Mouse (Mus musculus) cerebellum, postnatal 10 days (tissue): ENCODE measurements at regions not wholly inside any gene's neighbourhood (a gene's known extent, or its start where the extent isn't known, plus 50 kb on each side); places are given as distances from the start of the nearest gene placed in this dataset.

Source experiments
- DNase-seq, 2 experiments: peaks; one replicate each; pipeline ENCODE4 v3.0.0; 2021; ENCODE audit warnings: mixed read lengths in 2 of 2

DNA sequence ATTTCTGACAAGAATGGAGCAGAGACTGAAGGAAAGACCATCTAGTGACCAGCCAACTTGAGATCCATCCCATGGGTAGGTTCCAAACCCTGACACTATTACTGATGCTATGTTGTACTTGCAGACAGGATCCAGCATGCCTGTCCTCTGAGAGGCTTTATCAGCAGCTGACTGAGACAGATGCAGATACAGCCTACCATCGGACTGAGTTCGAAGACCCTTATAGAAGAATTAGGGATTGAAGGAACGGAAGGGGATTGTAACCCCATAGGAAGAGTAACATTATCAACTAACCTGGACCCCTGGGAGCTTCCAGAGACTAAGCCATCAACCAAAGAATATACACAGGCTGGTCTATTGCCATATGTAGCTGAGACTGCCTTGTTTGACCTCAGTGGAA is 183.1 kb upstream of the Adcy2 start:
- DNase-seq = no peak

DNA sequence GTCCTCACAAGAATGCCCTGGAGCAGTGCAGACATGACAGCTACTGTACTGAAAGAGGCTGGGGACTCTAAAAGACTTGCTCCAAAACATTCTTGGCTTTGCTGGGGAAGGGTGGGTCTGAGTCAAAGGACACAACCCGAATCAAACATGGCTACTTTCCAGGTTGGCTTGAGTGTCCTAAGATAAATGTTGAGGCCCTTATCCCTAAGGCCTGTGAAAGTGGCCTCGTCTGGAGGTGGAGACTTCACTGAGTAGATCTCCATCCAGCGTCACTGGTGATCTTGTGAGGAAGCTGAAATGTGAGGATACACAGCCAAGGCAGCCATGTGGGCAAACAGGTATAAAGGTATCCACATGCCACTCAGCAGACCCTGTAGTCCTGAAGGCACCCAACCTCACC is 191.3 kb upstream of the Adcy2 start:
- DNase-seq = no peak

- no peak for DNase-seq
These were observed 197.1 kb upstream of the Adcy2 start for GRCm38 (mm10) chr13:69196464-69196871.

GRCm38 (mm10) chr13:69207741-69208568 is 208.6 kb upstream of the Adcy2 start:
- DNase-seq = no peak

GRCm38 (mm10) chr13:69208569-69208881 is 209.2 kb upstream of the Adcy2 start:
- DNase-seq = no peak

- DNase-seq = no peak
These were observed 217.2 kb upstream of the Adcy2 start for GRCm38 (mm10) chr13:69216579-69216978.

GRCm38 (mm10) chr13:69220425-69220824 is 221.1 kb upstream of the Adcy2 start:
- DNase-seq = no peak

GRCm38 (mm10) chr13:69226538-69226937 is 227.2 kb upstream of the Adcy2 start:
- no peak for DNase-seq

- no peak for DNase-seq
These were observed 231.1 kb upstream of the Adcy2 start for GRCm38 (mm10) chr13:69230361-69230943.

- DNase-seq = no peak
These were observed 237.0 kb upstream of the Adcy2 start for GRCm38 (mm10) chr13:69236386-69236785.

GRCm38 (mm10) chr13:69237918-69238317 is 238.6 kb upstream of the Adcy2 start:
- no peak for DNase-seq

GRCm38 (mm10) chr13:69239261-69239915 is 240.0 kb upstream of the Adcy2 start:
- DNase-seq = no peak

DNA sequence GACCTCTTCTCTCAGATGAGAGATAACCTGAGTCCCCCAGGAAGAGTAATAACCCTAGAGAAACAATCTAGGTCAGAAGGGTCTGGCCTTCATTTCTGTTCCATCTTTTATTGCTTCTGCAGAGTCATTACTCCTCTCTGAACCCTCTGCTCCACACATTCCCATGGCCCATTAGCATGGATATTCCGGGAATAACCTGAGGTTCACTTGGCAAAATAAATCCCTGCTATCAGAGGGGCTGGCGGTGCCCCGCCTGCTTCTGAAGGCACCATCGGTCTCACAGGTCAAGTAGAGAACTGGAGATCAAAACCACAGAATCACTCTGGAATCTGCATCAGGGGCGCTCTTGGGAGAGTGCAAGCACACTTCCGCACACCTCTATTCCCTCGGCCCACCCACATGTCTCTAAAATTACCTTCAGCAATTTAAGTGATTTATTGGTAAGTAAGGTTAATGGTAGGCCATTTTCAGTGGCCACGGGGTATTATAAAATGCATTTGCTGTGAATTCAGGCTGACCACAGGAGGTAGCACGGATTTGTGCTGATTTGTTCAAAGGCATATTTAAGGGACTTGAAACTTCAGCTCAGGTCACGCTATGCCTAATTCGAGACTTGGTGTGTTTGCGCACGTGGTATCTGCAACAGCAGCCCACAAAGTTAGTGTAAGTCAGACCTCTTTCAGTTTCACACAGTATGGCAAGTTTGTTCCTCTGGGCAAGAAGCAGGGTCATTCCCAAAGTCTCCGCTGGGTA is 243.4 kb upstream of the Adcy2 start:
- no peak for DNase-seq

DNA sequence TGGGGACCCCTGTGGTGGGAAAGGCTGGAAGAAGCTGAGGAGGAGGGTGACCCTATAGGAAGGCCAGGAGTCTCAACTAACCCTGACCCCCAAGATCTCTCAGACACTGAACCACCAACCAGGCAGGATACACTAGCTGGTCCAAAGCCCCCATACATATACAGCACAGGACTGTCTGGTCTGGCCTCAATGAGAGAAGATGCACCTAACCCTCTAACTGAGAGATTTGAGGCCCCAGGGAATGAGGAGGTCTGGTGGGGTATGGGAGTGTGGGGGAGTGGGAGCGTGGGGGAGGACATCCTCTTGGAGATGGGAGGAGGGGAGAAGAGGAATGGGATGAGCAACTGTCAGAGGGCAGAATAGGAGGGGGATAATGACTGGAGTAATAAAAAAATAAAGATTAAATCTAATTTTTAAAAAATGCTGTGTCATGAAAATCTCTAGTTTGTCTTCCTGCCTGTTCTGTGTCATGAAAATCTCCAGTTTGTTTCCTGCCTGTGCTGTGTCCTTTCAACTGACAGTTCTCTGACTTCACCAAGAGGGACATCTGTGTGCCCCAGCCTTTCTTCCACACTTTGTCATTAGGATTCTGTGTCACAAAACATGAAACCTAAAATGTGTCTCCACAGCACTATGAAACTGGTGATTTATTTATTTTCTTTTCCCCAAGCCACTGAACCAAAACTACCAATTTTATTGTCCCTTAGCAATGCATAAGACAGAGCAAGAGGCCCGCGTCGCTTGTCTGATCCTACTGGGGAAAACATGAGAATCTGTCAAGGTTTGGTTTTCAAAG is 251.2 kb upstream of the Adcy2 start:
- no peak for DNase-seq

DNA sequence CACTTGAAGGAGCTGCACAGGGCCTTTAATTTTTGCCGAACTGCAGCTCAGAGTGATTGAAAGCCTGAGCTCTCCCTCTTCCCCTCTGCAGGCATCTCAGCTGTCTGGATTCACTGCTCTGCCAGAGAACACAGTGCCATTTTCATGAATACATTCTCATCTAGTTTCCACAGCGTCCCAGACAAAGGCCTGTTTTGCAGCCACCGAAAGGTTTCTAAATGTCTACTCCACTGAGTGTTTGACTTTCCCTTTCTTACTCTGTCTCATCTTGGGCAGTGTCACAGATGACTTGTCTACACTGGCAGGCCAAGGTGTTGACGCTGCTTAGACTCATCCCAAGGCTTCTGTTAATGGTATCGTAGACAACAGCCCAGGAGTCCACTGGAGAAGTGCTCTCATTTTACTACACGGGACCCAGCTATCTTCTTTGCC is 251.8 kb upstream of the Adcy2 start:
- DNase-seq = no peak

DNA sequence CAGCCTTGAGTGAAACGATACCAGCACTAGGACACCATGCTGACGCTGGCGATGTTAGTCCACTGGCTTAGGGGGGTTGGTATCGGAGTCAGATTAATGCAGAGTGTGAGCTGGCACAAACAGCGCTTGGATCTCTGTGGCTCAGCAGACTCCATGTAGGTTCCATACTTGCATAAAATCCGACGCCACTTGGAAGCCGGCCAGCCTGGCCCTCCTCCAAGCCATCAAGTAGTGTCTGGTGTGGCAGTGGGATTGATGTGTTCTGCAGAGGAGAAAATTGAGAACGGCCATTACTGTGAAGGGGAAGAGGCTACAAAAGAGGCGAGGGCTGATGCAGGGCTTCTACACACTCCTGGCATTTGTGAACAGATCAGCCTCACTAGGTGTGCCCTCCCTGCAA is 253.0 kb upstream of the Adcy2 start:
- DNase-seq = peak; percentile 81 to 85

DNA sequence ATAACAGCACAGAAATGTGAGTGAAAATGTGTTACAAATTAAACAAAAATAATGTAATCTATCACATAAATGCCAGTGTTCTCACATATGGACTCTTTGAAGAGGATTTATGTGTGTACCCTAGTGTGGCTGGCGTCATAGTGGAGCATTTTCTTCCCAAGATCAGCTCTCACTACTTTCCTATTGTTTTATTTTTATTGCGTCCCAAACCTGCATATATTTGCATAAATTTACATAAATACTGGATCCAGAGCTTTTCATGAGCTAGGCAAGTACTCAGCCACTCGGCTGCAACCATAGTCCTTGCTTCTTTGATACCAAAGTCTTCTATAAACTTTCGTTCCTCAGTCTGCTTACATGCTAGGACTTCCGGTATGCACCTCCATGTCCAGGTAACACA is 261.1 kb upstream of the Adcy2 start:
- DNase-seq = no peak

DNA sequence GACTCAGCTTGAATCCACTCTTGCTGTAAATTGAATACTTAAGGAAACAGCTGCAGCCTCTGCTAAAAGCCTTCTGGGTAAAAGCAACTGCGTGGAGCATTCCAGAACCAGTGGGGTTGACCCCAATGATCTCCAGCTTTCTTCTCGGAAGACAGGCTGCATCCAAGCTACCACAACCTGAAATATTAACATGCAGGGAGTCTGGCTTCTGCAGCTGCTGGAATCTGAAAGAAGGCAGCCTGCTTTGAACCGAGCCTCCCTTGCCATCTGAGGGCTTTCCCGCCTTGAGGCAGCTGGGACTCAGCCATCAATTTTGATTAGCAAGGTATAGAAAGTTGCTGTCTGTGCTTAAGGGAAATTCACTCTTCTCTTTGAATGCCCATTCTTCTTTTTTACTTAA is 261.6 kb upstream of the Adcy2 start:
- no peak for DNase-seq

DNA sequence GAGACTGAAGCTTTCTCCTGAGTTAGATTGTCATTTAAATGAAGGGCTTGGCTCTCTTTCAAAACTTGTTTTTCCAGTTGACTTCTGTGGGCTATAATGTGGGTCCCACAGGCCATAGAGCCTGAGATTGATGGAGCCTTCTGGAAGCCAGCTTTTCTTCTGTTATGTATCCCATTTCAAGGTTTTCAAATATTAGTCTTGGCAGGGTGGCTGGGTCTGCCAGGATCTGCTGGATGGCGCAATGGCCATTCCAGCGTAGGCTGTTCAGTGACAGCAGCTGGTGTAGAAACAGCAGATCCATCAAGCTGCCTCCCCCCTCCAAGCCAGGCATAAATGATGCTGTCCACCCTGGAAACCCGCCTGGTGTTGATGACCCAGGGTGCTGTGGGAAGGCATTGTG is 264.4 kb upstream of the Adcy2 start:
- DNase-seq = peak; percentile 11 to 18

GRCm38 (mm10) chr13:69266071-69266470 is 266.7 kb upstream of the Adcy2 start:
- no peak for DNase-seq

GRCm38 (mm10) chr13:69272506-69272905 is 261.0 kb upstream of the Nsun2 start:
- no peak for DNase-seq

DNA sequence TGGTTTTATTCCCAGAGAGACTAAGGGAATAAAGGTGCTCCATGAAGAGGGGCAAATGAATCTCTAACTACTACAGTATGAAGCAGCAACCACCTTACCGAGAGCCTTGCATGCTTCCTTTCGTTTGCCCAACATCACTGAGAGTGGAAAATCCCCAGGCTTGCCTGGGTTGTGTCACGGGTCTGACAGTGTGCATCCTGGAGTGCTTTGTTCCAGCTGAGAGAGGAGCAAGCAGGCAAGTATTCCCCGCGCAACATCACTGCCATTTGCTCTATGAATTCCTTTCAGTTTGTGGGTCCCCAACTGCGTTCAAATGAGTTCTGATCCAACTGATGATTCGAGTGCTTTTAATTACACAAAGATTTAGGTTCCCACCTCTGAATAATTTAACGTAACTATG is 253.9 kb upstream of the Nsun2 start:
- no peak for DNase-seq

DNA sequence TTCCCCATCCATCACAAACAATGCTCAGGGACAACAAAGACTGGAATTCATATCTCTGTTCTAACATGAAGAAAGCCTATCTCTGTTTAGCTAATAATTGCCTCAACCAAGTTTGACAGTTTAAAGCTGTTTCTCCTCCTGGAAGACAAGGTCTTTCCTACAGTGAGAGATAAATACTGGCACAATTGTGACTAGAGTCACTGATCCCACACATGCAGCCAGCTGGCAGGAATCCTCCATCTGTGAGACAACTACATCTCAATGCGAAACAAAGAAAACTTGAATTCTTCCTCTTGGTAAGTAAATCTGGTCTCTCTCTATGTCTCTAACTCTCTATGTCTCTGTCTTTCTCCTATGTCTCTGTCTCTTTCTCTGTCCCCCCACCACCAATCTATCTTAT is 239.1 kb upstream of the Nsun2 start:
- no peak for DNase-seq
